Mouse (Mus musculus) heart, postnatal 0 days (tissue): ENCODE measurements around the gene Ugt1a2.

ENCODE experiments used
- CTCF ChIP-seq: IDR thresholded peaks from 2 replicates; pipeline ENCODE4 v1.5.1; 2016; ENCODE audit warnings: antibody characterized with exemption, control low read depth, low read depth
- EP300 ChIP-seq: IDR thresholded peaks from 2 replicates; pipeline ENCODE4 v1.6.1; 2016; ENCODE audit warnings: antibody characterized with exemption, low read depth

- TF ChIP-seq CTCF (no peak), EP300 (no peak)
Observed at GRCm38 (mm10) chr1:88220336-88220735, 19.9 kb downstream of the Ugt1a2 start.
